24 mouse cellular contexts compared by ENCODE assay signal in the genomic region with DNA sequence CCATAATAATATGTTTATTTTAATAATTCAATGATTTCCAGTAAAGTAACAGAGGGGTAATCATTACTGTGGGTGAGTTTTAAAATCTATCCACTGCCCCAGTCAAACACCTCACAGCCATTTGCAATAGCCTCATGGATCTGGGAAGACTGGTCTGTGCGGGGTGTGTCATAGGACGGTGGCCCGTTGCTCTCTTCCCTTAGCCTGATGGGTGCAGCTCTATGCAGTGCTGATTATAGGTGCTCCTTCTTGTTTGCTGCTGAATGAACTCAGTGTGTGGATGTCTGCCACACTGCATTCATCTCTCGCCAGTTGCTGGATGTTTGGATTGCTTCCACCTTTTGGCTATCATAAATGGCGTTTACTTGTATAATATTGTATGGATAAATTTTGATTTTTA.
"Had no signal": no experiment of that assay in that cellular context is flagged by ENCODE, and none has a peak within 500 bp of the region (broad histone marks: within the 10 kb centered on the region; RNA-seq: fewer than 3 reads in every experiment).

No protein-coding gene starts in this region.

- H3K36me3 ChIP-seq: heart, embryonic 10.5 days; heart, embryonic 12.5 days; hindbrain, embryonic 10.5 days; hindbrain, embryonic 12.5 days; limb, embryonic 10.5 days; limb, embryonic 12.5 days had no signal

- H3K4me1 ChIP-seq: heart, embryonic 10.5 days; heart, embryonic 12.5 days; hindbrain, embryonic 10.5 days; hindbrain, embryonic 12.5 days; limb, embryonic 10.5 days; limb, embryonic 12.5 days had no signal

- H3K9me3 ChIP-seq: heart, embryonic 10.5 days; heart, embryonic 12.5 days; hindbrain, embryonic 10.5 days; hindbrain, embryonic 12.5 days; limb, embryonic 10.5 days; limb, embryonic 12.5 days had no signal

- ATAC-seq: hindbrain, embryonic 16.5 days; inflammation-experienced regulatory T-cells, adult 6 months had no signal

- H3K9ac ChIP-seq: heart, embryonic 12.5 days; hindbrain, embryonic 12.5 days; hindbrain, embryonic 14.5 days; limb, embryonic 12.5 days had no signal

- H3K27me3 ChIP-seq: heart, embryonic 12.5 days; hindbrain, embryonic 12.5 days; limb, embryonic 12.5 days had no signal

- H3K4me3 ChIP-seq: gastrocnemius, adult 2 months; heart, adult 2 months; heart, embryonic 10.5 days; heart, embryonic 12.5 days; hindbrain, embryonic 10.5 days; hindbrain, embryonic 12.5 days; layer of hippocampus, adult 2 months; left cerebral cortex, adult 2 months; limb, embryonic 10.5 days; limb, embryonic 12.5 days had no signal

- H3K27ac ChIP-seq: gastrocnemius, adult 2 months; heart, adult 2 months; heart, embryonic 10.5 days; hindbrain, embryonic 10.5 days; hindbrain, embryonic 12.5 days; hindbrain, embryonic 14.5 days; layer of hippocampus, adult 2 months; left cerebral cortex, adult 2 months; limb, embryonic 10.5 days; limb, embryonic 12.5 days had no signal

- H3K4me2 ChIP-seq: heart, embryonic 12.5 days; hindbrain, embryonic 12.5 days; hindbrain, embryonic 14.5 days; limb, embryonic 12.5 days; liver, embryonic 11.5 days had no signal

- DNase-seq: gastrocnemius, adult 2 months; gastrocnemius, postnatal 10 days; gastrocnemius, postnatal 25 days; heart, adult 2 months; heart, postnatal 10 days; heart, postnatal 4 days; kidney, adult 18-20 months; kidney, adult 8-10 months; kidney, postnatal 10 days; kidney, postnatal 25 days; kidney, postnatal 4 days; liver had no signal
